Mouse (Mus musculus): ENCODE measurements around the gene Mat2b.

DNA sequence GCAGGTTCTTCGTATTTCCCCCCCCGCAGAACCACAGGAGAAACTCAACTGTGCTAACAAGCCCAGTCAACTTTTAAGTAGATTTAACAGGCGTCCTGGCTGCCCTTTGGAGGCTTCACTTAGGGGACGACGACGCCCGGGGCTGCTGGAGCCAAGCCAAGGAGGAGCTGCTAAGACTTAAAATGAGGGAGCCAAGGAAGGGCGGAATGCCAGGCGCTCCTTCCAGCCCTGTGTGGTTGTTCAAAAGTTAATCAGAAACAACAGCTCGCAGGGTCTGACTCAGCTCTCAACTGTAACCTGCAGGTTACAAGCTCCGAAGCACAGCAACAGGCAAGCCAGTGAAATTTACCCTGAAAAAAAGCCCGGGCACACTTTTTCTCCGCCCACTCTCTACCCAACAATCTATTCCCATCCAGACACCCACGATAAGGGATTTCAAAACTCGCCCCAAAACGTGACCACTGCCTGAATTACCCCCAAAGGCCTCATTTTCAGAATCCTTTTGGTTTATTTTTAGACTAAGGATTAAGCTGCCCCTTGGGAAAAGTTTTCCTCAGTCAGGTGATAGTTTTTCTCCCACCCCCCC, 1.5 kb downstream of the Mat2b start:
- TF ChIP-seq CTCF (IDR thresholded peaks at IDR 0.05; ENCODE audit: extremely low read depth, insufficient read depth, low read length) (no peak), POLR2A (IDR thresholded peaks at IDR 0.05; ENCODE audit: extremely low read depth, insufficient read depth, low read length) (no peak)

Data from cortical plate, adult 2 months (tissue).